Mouse (Mus musculus): Measurements from ENCODE around the gene Nkx2-2. TPM values are rescaled to one million over a fixed set of nuclear protein-coding genes. Genes with fewer than 3 reads are reported as not detected.

The Nkx2-2 gene
- not detected in 2 replicates for polyA plus RNA-seq (2012; ENCODE audit: insufficient read depth, insufficient read length, low replicate concordance, missing spikeins)

- Histone ChIP-seq H3K27ac (ENCODE audit: insufficient read depth, low read depth, low read length) (no peak within 1 kb of the TSS), H3K4me3 (ENCODE audit: insufficient read depth, low read depth, low read length) (peak within 1 kb of the TSS; percentile 31), H3K4me1 (ENCODE audit: control insufficient read depth, insufficient read depth, low read length) (peaks cover 24% of the 10 kb centered on the region)
- 3% methylated on average over 54 of the region's 54 CpGs for WGBS
- TF ChIP-seq CTCF (IDR thresholded peaks at IDR 0.05; ENCODE audit: insufficient read depth, low read depth, low read length): no peak
These were observed at the start of gene Nkx2-2 for GRCm38 (mm10) chr2:147193271-147194255. TSS of gene Nkx2-2 (minus strand) at chr2:147194243.

- no peak overlapping the region for H3K27ac ChIP-seq (ENCODE audit: insufficient read depth, low read depth, low read length)
- H3K4me3 ChIP-seq (ENCODE audit: insufficient read depth, low read depth, low read length): no peak overlapping the region
- no peaks in the 10 kb centered on the region; the same call in 1 of the 2 replicates for H3K4me1 ChIP-seq (ENCODE audit: control insufficient read depth, insufficient read depth, low read length)
- TF ChIP-seq POLR2A (IDR thresholded peaks at IDR 0.05; ENCODE audit: insufficient read depth, low read depth, low read length) (no peak), CTCF (IDR thresholded peaks at IDR 0.05; ENCODE audit: insufficient read depth, low read depth, low read length) (no peak)
- 47% methylated on average over 25 of the region's 25 CpGs for WGBS
These were observed 41.8 kb upstream of the Nkx2-2 start for GRCm38 (mm10) chr2:147235707-147236290.

DNA sequence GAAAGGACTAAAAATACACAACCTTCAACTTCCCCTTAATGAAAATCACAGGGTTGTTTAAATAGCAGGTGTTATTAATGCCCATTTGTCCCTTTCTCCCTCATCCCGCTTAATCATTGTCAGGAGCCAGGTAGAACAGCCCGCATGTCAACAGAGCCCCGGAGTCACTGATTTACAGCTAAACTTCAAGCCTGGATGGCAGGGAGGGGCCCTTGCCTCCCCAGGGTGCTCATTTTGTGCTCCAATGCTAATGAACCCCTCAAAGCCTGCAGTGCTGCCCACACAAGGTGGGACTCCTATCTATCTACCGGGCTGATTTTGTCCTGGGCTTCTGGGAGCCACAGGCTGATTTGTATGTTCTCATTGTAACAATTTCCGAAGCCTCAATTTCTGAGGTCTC lies 37.1 kb upstream of the Nkx2-2 start:
- WGBS: 89% methylated on average over 5 of the region's 5 CpGs
- no peak for TF ChIP-seq CTCF (IDR thresholded peaks at IDR 0.05; ENCODE audit: insufficient read depth, low read depth, low read length)
- TF ChIP-seq POLR2A (IDR thresholded peaks at IDR 0.05; ENCODE audit: insufficient read depth, low read depth, low read length): no peak

DNA sequence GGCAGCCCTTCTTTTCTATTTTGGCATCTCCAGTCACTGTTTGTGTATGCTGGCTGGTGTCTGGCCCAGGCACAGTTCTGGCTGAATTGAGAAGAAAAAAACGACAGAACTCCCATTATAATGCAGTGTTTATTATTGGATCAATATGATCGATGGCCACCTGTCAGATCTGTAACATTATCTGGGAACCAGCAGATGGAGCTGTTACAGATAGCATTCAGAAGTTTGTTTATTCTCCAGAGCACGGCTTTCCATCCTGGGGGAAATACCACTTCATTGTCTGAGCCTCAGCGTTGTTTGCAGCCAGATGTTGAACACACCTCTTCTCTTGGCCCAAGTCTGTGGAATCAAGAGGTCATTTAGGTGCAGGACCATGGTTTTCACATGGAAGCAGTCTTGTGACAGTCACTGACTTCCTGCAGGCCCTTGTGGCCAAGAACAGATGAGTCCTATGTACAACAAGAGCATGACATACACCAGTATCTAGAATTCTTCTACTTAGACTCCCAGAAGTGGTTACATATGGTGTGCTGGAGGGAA lies 11.1 kb upstream of the Nkx2-2 start:
- Histone ChIP-seq H3K4me3 (ENCODE audit: insufficient read depth, low read depth, low read length) (no peak overlapping the region), H3K27ac (ENCODE audit: insufficient read depth, low read depth, low read length) (no peak overlapping the region), H3K4me1 (ENCODE audit: control insufficient read depth, insufficient read depth, low read length) (no peaks in the 10 kb centered on the region)
- TF ChIP-seq POLR2A (IDR thresholded peaks at IDR 0.05; ENCODE audit: insufficient read depth, low read depth, low read length): no peak
- TF ChIP-seq CTCF (IDR thresholded peaks at IDR 0.05; ENCODE audit: insufficient read depth, low read depth, low read length): no peak
- WGBS: 26% methylated on average over 4 of the region's 4 CpGs

More for the DNA sequence above, 37.1 kb upstream of the Nkx2-2 start:
- Histone ChIP-seq H3K4me3 (ENCODE audit: insufficient read depth, low read depth, low read length) (no peak overlapping the region), H3K4me1 (ENCODE audit: control insufficient read depth, insufficient read depth, low read length) (no peaks in the 10 kb centered on the region; the same call in 1 of the 2 replicates), H3K27ac (ENCODE audit: insufficient read depth, low read depth, low read length) (no peak overlapping the region)

- TF ChIP-seq POLR2A (IDR thresholded peaks at IDR 0.05; ENCODE audit: insufficient read depth, low read depth, low read length) (no peak), CTCF (IDR thresholded peaks at IDR 0.05; ENCODE audit: insufficient read depth, low read depth, low read length) (no peak)
- Histone ChIP-seq H3K27ac (ENCODE audit: insufficient read depth, low read depth, low read length) (no peak overlapping the region), H3K4me3 (ENCODE audit: insufficient read depth, low read depth, low read length) (peak overlapping the region; percentile 29), H3K4me1 (ENCODE audit: control insufficient read depth, insufficient read depth, low read length) (peaks cover 24% of the 10 kb centered on the region)
- WGBS: 2% methylated on average over 71 of the region's 71 CpGs
These were observed 920 bp upstream of the Nkx2-2 start for GRCm38 (mm10) chr2:147194711-147195615.

DNA sequence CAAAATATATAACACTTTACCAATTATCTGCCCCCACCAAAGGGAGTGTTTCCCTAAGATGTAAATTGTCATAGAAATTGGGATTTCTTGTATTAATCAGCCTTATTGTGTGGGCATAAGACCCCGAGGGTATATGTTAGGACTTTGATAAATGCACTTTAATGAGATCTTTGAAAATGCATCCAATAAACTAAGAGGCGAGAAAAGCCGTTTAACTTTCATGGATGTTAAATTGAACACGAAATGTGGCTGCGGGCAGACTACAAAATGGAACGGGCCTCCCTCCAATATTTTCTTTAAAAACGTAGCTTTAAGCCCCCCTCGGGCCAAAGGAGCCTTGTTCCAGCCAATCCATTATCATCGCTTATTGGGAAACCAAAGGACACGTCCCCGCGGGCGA lies 1.3 kb downstream of the Nkx2-2 start:
- no peak overlapping the region for H3K27ac ChIP-seq (ENCODE audit: insufficient read depth, low read depth, low read length)
- peaks cover 24% of the 10 kb centered on the region for H3K4me1 ChIP-seq (ENCODE audit: control insufficient read depth, insufficient read depth, low read length)
- no peak for TF ChIP-seq POLR2A (IDR thresholded peaks at IDR 0.05; ENCODE audit: insufficient read depth, low read depth, low read length)
- 8% methylated on average over 13 of the region's 13 CpGs for WGBS
- no peak overlapping the region for H3K4me3 ChIP-seq (ENCODE audit: insufficient read depth, low read depth, low read length)

DNA sequence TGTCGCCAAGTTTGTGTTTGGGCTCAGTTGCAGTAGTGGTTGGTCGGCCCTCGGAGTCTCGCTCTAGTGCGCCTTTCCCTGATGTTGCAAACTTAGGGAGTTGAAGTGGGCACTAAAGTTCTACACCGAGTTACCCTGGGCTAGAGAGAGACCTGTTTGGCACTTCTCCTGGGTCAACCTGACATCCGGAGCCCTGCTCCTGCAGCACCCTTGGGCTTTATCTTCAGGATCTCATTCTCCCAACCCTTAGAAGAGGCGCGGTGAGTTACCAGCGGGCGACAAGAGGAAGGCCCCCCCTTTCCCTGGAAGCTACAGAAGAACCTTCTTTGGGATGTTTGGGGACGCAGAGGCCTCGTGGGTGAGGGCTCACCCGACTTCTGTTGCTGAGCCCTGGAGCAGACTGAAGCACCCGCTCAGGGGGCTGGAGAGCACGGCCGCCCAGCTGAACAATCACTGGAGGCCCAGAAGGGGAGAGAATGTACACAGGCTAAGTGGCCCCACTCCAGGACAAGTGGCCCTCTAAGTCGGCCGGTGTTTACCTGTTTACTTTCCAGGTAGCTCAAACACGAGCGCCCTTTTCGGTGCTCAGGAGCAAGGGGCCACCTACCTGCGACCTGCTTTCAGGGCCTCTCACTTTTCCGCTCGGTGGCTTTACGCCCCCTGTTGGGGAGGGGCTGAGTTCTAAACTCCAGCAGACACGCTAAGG lies 3.6 kb downstream of the Nkx2-2 start:
- H3K4me1 ChIP-seq (ENCODE audit: control insufficient read depth, insufficient read depth, low read length): peaks cover 30% of the 10 kb centered on the region
- WGBS: 22% methylated on average over 27 of the region's 27 CpGs
- H3K27ac ChIP-seq (ENCODE audit: insufficient read depth, low read depth, low read length): no peak overlapping the region
- no peak overlapping the region for H3K4me3 ChIP-seq (ENCODE audit: insufficient read depth, low read depth, low read length)
- TF ChIP-seq CTCF (IDR thresholded peaks at IDR 0.05; ENCODE audit: insufficient read depth, low read depth, low read length): no peak
- TF ChIP-seq POLR2A (IDR thresholded peaks at IDR 0.05; ENCODE audit: insufficient read depth, low read depth, low read length): no peak

Measured in olfactory bulb, adult 2 months (tissue).